Mouse (Mus musculus) kidney, adult 2 months (tissue): ENCODE measurements at regions not wholly inside any gene's neighbourhood (a gene's known extent, or its start where the extent isn't known, plus 50 kb on each side); places are given as distances from the start of the nearest gene placed in this dataset.

Experiments used
- DNase-seq: peaks from one replicate; pipeline ENCODE4 v3.0.0; 2021
- H3K27ac ChIP-seq: fragments of 200-500 bp; 2 replicates; pipeline ENCODE4 v1.5.1; 2012; ENCODE audit warnings: low read depth, low read length, control low read depth, inconsistent platforms; ENCODE audit not compliant: insufficient read depth
- H3K27me3 ChIP-seq: fragments of 200-500 bp; replicated peaks from 2 replicates; pipeline ENCODE4 v1.6.1; 2012; ENCODE audit warnings: mild to moderate bottlenecking, moderate library complexity, low read length, inconsistent platforms; ENCODE audit not compliant: control insufficient read depth, insufficient read depth
- H3K36me3 ChIP-seq: fragments of 200-500 bp; 2 replicates; pipeline ENCODE4 v1.6.1; 2012; ENCODE audit warnings: mild to moderate bottlenecking, moderate library complexity, low read length, inconsistent platforms; ENCODE audit not compliant: control insufficient read depth, insufficient read depth
- H3K4me1 ChIP-seq: fragments of 200-500 bp; 2 replicates; pipeline ENCODE4 v1.6.1; 2011; ENCODE audit warnings: low read length; ENCODE audit not compliant: control insufficient read depth, insufficient read depth
- H3K4me3 ChIP-seq: fragments of 200-500 bp; 2 replicates; pipeline ENCODE4 v1.5.1; 2011; ENCODE audit warnings: mild to moderate bottlenecking, low read depth, low read length, control low read depth; ENCODE audit not compliant: insufficient read depth
- CTCF ChIP-seq: fragments of 200-500 bp; conservative IDR thresholded peaks from 2 replicates; pipeline ENCODE4 v1.5.1; 2011; ENCODE audit warnings: low read depth, mild to moderate bottlenecking, control low read depth, low read length, moderate library complexity, mixed read lengths; ENCODE audit not compliant: insufficient read depth, insufficient read length
- POLR2A ChIP-seq: fragments of 200-500 bp; IDR thresholded peaks from one replicate; pipeline ENCODE4 v1.6.1; 2011; ENCODE audit warnings: low read depth, low read length, control low read depth
- WGBS: fragments of 180-500 bp; shearing (Covaris S2); methylation state at CpG from one replicate; pipeline ENCODE4 v1.1.7; 2018; 5-methylcytosine and 5-hydroxymethylcytosine counted together

DNA sequence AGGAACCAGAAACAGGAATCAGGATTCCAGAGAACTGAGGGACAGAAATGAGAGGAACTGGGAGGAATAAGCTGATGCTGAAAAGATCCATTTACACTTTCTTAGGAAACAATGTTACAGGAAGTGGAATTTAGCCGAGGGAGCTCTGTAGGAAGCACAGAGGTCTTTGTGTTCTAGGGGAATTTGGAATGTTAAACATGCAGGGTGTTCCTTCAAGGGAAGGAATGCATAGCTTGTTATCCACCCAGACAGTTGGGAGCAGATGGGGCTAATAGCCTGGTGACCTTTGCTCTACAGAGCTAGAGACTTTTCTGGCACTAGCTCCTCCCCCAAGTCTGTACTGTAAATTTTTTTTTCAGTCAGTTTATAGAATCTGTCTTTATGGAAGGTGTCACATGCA lies 64.1 kb downstream of the Gm11983 start:
- no peak overlapping the region for H3K4me3 ChIP-seq
- H3K27ac ChIP-seq: no peak overlapping the region
- DNase-seq: no peak
- 11% methylated on average over 1 of the region's 1 CpGs for WGBS
- H3K4me1 ChIP-seq: 0 out of 2 replicates have a peak, but pooled peaks cover 3% of the 10 kb centered on the region
- H3K36me3 ChIP-seq: no peaks in the 10 kb centered on the region
- TF ChIP-seq CTCF (no peak), POLR2A (no peak)
- no peaks in the 10 kb centered on the region for H3K27me3 ChIP-seq

DNA sequence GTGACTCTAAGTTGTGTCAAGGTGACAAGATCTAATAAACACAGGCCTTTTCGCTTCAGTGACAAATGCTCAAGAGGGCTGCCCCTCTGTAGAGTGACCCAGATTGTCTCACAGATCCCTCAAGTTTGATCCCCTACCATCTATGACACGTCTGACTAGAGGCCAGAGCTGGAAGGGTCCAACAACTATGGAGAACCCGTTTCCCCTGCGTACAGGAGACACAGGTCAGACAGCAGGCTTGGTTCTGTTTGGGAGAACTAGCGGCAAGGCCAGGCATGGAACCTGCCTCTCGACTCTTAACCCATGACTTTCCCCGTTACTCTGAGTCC lies 68.1 kb downstream of the Gm11983 start:
- Histone ChIP-seq H3K4me1 (no peaks in the 10 kb centered on the region), H3K27ac (no peak overlapping the region), H3K36me3 (no peaks in the 10 kb centered on the region), H3K4me3 (no peak overlapping the region), H3K27me3 (no peaks in the 10 kb centered on the region)
- WGBS: 84% methylated on average over 7 of the region's 7 CpGs
- no peak for DNase-seq
- no peak for TF ChIP-seq CTCF
- no peak for TF ChIP-seq POLR2A

DNA sequence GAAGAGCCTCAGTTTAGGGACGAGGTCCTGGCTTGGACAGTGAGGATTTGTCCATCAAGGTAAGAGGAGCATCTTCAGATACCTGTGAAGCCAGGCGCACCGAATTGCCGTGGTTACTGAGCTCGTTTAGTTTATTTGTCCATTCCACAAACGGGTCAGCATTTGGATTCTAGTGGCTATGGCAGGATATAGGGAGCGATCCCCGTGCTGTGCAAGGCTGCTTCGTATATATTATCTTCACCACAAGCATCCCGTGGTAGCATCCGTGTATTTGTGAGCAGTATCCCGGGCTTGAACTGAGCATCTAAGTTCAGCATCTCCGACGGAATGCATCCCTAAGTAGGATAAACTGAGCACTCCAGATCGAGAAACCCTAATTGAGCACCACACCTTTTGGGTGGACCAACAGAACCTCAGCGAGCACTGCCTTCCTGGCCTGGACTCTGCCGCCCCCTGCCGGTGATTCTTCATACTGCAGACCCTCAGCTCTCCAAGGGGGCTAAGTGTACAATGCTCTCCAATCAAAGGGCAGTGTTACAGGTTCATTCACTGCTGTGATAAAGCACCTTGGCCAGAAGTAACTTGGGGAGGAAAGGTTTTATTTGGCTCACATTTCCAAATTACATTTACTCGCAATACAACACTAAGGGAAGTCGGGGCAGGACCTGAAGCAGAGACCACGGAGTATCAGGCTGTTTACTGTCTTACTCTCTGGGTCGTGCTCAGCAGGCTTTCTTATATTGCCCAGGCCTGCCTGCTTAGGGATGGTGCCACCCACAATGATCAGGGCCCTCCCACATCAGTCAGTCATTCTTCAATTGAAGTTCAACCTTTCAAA lies 68.6 kb downstream of the Gm11983 start:
- peak; percentile 64 for DNase-seq
- no peak overlapping the region for H3K4me3 ChIP-seq
- no peaks in the 10 kb centered on the region for H3K27me3 ChIP-seq
- TF ChIP-seq POLR2A (no peak), CTCF (peak; percentile 92)
- no peak overlapping the region for H3K27ac ChIP-seq
- WGBS: 54% methylated on average over 22 of the region's 22 CpGs
- no peaks in the 10 kb centered on the region for H3K4me1 ChIP-seq
- H3K36me3 ChIP-seq: no peaks in the 10 kb centered on the region

DNA sequence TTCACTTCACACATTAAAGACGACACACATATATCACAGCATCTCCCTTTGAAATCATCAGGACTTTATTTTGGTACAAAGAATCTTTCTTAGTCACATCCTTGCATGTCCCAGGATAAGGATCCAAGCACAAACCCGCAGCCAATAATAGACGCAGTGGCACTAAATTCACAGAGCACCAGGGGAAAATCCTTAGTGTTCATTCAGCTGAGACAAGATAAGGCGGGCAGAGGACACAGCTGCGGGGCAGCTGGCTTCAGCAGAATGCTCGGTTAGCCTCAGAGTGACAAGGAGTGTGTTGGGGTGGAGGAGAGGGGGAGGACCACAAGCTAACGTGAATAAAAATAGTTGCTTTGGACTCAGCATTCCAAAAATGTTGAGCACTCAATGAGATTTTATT lies 70.7 kb downstream of the Gm11983 start:
- H3K27me3 ChIP-seq: no peaks in the 10 kb centered on the region
- TF ChIP-seq POLR2A (no peak), CTCF (no peak)
- no peak overlapping the region for H3K27ac ChIP-seq
- no peaks in the 10 kb centered on the region for H3K4me1 ChIP-seq
- no peak overlapping the region for H3K4me3 ChIP-seq
- no peak for DNase-seq
- no peaks in the 10 kb centered on the region for H3K36me3 ChIP-seq
- WGBS: 55% methylated on average over 7 of the region's 7 CpGs

- 86% methylated on average over 5 of the region's 5 CpGs for WGBS
- no peaks in the 10 kb centered on the region for H3K36me3 ChIP-seq
- no peak overlapping the region for H3K4me3 ChIP-seq
- no peak for DNase-seq
- TF ChIP-seq POLR2A (no peak), CTCF (no peak)
- H3K27me3 ChIP-seq: no peaks in the 10 kb centered on the region
- no peak overlapping the region for H3K27ac ChIP-seq
- H3K4me1 ChIP-seq: no peaks in the 10 kb centered on the region
Measured at GRCm38 (mm10) chr11:6765333-6765957, 72.0 kb downstream of the Gm11983 start.

DNA sequence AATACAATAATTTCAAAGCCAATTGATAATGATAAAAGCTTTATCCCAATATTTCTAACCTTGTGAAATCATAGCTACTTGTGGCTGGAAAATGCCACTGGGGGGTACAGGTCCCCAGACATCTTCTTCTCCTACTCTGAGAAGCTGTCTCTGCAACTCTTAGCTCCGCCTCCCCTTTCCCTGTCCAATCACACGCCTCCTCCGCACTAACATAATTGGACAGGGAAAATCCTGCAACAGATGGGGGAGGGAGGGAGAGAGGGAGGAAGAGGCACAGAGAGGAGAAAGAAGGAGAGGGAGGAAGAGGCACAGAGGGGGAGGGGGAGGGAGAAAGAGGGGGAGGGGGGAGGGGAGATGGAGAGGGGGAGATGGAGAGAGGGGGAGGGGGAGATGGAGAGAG lies 73.3 kb downstream of the Gm11983 start:
- no peak overlapping the region for H3K4me3 ChIP-seq
- WGBS: 97% methylated on average over 3 of the region's 3 CpGs

DNA sequence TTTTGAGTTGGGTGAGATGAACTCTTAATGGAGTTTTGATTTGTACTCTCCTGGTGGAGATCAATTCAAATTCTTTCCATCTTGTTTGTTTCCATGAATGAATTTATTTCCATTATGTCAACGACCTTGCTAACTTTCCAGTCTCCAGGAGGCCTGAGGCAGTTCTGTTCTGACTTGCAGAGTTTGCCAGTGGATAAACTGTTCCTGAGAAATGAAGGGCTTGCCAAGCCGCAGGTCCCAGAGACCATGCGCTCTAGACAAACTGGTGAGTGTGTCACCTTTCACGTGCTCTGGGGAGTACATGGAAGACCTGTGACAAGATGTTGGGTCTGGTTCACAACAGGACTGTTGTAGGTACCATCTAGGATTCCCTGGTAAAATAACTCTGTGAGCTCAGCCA lies 74.5 kb downstream of the Gm11983 start:
- TF ChIP-seq POLR2A (no peak), CTCF (no peak)
- H3K4me1 ChIP-seq: no peaks in the 10 kb centered on the region
- H3K27me3 ChIP-seq: no peaks in the 10 kb centered on the region
- DNase-seq: peak; percentile 60
- H3K27ac ChIP-seq: no peak overlapping the region
- no peak overlapping the region for H3K4me3 ChIP-seq
- H3K36me3 ChIP-seq: no peaks in the 10 kb centered on the region
- WGBS: 58% methylated on average over 4 of the region's 4 CpGs

More for the DNA sequence above, 73.3 kb downstream of the Gm11983 start:
- Histone ChIP-seq H3K27me3 (no peaks in the 10 kb centered on the region), H3K4me1 (no peaks in the 10 kb centered on the region), H3K27ac (no peak overlapping the region), H3K36me3 (no peaks in the 10 kb centered on the region)
- TF ChIP-seq POLR2A (no peak), CTCF (no peak)
- DNase-seq: no peak
